Mouse (Mus musculus) G1E-ER4 (cell line): ENCODE measurements around the gene Itgb5. TPM values are rescaled to one million over a fixed set of nuclear protein-coding genes. Genes with fewer than 3 reads are reported as not detected.

Experiments used
- GATA1 ChIP-seq: IDR thresholded peaks from one replicate; pipeline ENCODE4 v1.8.0; 2012; ENCODE audit warnings: low read length, inconsistent platforms
- polyA plus RNA-seq: library from polyadenylated mRNA; stranded (reverse); fragments of >175 nt; gene quantifications from 2 replicates; pipeline ENCODE4 v1.2.3, GENCODE M21; 2012

Itgb5 gene
- 0.27 and 0.57 TPM in 2 replicates for polyA plus RNA-seq

DNA sequence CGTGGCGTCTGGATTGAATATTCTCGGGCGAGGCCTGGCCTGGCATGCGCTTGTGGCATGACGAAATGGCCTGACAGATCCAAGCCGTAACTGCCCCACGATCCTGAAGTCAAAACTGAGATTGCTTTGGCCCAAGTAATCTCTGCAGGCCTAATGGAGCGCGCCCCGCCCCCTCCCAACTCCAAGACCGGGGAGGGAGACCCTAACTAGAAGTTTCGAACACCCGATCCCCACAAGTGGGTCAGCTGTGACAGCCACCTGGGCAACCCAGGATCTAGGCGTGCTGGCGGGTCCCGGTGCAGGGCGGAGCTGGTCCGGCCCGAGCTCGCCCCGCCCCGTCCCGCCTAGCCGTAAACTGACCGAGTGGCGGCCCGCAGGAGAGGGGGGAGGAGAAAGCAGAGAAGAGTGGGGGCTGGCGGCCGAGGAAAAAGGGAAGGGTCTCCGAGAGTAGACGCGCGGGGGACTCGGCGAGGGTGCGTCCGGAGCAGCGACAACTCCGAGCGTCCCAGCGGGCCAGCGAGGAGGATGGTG, at the start of gene Itgb5:
Gene Itgb5, plus strand, starts transcription at position 365 of the 531 bp plus-strand sequence.
- TF ChIP-seq GATA1: no peak

- TF ChIP-seq GATA1: no peak
These were observed 47.4 kb upstream of the Itgb5 start for GRCm38 (mm10) chr16:33781789-33782728.

DNA sequence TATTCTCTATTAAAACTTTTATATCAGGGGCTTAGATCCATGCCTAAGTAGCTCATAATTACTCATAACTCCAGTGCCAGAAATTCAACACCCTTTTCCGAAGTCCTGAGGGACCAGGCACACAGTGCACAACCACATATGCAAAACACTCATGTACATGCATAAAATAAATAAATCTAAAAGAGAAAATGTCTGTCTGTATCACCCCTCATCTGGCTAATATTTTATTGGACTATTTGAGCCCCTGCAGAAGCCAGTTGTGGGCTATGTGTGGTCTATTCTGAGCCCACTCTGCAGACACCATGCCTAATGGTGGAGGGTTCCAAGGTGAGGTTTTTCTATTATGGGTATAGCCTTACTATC, 46.8 kb upstream of the Itgb5 start:
- TF ChIP-seq GATA1: no peak

DNA sequence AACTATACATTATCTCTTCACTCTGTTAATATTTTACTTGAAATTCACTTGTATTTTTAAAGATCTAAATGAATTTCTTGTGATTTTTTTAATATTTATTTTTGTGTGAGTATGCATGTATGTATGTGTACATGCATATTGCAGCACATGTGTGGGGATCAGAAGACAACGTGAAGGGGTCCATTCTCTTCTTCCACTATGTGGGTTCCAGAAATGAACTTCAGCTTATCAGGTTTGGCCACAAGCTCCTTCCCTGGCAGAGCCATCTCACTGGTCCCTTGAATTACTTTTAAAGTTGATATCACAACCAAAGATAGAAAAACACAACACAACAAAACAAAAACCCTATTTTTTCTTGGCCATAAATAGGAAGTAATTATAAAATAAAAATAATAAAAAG, 44.9 kb upstream of the Itgb5 start:
- no peak for TF ChIP-seq GATA1

- TF ChIP-seq GATA1: peak; percentile 35
These were observed 44.3 kb upstream of the Itgb5 start for GRCm38 (mm10) chr16:33785092-33785704.

GRCm38 (mm10) chr16:33786657-33787390, 42.6 kb upstream of the Itgb5 start:
- TF ChIP-seq GATA1: no peak

- TF ChIP-seq GATA1: no peak
These were observed 35.3 kb upstream of the Itgb5 start, which contains the start of gene Muc13 for GRCm38 (mm10) chr16:33793846-33794791. Muc13 (plus strand) TSS chr16:33794037.

- TF ChIP-seq GATA1: no peak
These were observed 34.4 kb upstream of the Itgb5 start for GRCm38 (mm10) chr16:33795106-33795505.

DNA sequence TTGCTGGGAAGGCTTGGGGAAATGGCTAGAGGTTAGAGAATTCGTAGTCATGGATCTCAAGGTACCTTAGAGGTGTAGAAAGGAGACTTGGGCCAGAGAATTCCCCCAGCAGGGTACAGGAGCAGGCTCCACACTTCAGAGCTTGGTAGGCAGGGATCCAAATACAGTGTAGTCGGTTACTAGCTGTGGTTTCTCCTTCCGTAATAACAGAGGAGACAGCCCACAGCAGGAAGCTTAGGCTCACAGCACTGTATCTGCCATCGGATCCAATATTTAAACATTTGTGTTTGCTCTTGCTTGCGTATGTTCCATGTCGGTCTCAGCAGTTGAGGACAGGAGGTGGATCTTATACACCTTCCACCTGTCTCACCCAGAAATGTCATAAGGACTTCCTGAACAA, 33.6 kb upstream of the Itgb5 start:
- TF ChIP-seq GATA1: no peak

- TF ChIP-seq GATA1: no peak
These were observed 32.7 kb upstream of the Itgb5 start for GRCm38 (mm10) chr16:33796756-33797155.

DNA sequence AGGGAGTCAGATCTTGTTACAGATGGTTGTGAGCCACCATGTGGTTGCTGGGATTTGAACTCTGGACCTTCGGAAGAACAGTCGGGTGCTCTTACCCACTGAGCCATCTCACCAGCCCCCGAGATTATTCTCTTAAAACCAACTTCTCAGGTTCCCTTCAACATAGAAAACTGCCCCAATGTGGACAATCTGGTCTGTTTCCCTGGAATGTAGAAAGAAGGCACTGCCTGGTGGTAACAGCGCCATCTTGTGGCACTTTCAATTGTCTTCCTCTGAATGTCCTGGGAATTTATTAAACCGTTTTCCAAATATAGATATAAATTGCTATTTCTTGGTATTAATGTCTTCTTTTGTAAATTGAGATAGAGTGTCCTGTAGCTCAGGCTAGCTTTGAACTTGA, 31.6 kb upstream of the Itgb5 start:
- no peak for TF ChIP-seq GATA1

- TF ChIP-seq GATA1: no peak
These were observed 19.5 kb upstream of the Itgb5 start for GRCm38 (mm10) chr16:33810002-33810401.

GRCm38 (mm10) chr16:33818413-33819165, 10.9 kb upstream of the Itgb5 start:
- TF ChIP-seq GATA1: no peak
